Mouse (Mus musculus): Measurements from ENCODE around the gene Ms4a13.

GRCm38 (mm10) chr19:11192552-11192951, 4.0 kb downstream of the Ms4a13 start:
- no peak for TF ChIP-seq POLR2A (IDR thresholded peaks at IDR 0.05; ENCODE audit: insufficient read depth, low read length)
- no peak for TF ChIP-seq EP300 (IDR thresholded peaks at IDR 0.05; ENCODE audit: insufficient read depth, low read depth, low read length)

Measured in ES-Bruce4 (cell line).